Mouse (Mus musculus) urinary bladder, postnatal 14 days (tissue): Measurements from ENCODE around the gene Gm14226.
"Not testable (repeated sequence)": the region's sequence is repeated elsewhere in the genome, so short reads cannot be mapped to it uniquely, and the experiment has no call there.

ENCODE experiments used
- DNase-seq: peaks from one replicate; pipeline ENCODE4 v3.0.0; 2021; ENCODE audit warnings: low spot score

Gene Gm14226

GRCm38 (mm10) chr2:155047452-155048178, 29.5 kb downstream of the Gm14226 start:
- DNase-seq, result no peak

GRCm38 (mm10) chr2:155050108-155050503, 32.0 kb downstream of the Gm14226 start:
- DNase-seq, result no peak

- peak; percentile 96 for DNase-seq
These were observed 32.6 kb downstream of the Gm14226 start for GRCm38 (mm10) chr2:155050504-155051236.

- no peak for DNase-seq
These were observed 33.7 kb downstream of the Gm14226 start for GRCm38 (mm10) chr2:155051622-155052351.

GRCm38 (mm10) chr2:155052681-155053080, 34.6 kb downstream of the Gm14226 start:
- no peak for DNase-seq

DNA sequence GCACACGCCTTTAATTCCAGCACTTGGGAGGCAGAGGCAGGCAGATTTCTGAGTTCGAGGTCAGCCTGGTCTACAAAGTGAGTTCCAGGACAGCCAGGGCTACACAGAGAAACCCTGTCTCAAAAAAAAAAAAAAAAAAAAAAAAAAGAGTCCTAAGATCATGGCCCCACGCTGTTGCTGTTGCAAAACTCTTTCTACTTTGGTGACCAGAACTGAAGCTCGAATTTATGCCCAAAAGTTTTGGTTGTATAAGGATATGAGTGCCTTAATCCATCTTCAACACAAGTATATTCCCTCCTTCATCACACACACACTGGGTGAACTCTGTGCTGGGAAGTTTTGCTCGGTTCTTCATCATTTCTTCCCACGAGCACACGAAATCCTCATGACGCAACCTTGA, 35.4 kb downstream of the Gm14226 start:
- DNase-seq, result not testable (repeated sequence)

GRCm38 (mm10) chr2:155054672-155055071, 36.6 kb downstream of the Gm14226 start:
- DNase-seq, result no peak

DNA sequence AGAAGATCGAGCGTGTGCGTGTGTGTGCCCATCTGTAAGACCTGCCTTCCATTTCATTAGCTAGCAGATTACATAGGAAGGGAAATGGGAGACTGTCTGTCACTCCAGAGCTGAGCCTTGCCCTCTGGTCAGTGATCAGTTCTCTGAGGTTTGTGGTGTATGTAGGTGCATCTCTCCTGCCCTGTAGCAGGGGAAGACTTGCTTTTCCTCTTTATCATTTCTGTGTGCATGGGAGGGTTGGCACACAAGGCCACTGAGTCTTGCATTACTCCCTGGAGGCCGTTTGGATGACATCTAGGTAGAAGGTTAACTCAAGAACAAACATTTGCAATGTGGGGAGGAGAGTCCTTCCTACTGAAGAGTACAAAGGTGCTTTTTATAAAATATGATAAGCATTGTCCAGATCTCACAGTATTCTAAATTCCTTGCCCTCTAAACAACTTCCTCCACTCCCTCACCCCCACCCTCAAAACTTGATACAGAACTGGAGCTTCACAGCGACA, 38.1 kb downstream of the Gm14226 start:
- no peak for DNase-seq

DNA sequence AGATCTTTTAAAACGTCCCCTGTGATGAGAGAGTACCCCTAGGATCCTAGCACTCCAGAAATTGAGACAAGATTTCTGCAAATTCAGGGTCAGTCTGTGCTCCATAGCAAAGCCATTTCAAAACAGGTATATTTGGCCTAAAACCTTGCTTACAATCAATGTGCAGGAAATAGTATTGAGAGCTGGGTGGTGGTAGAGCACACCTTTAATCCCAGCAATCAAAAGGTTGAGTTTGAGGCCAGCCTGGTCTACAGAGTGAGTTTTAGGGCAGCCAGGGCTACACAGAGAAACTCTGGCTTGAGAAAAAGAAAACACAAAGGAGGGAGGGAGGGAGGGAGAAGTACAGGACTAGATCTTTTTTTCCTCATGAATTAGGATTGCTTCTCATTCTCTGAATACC, 39.3 kb downstream of the Gm14226 start:
- DNase-seq, result no peak

DNA sequence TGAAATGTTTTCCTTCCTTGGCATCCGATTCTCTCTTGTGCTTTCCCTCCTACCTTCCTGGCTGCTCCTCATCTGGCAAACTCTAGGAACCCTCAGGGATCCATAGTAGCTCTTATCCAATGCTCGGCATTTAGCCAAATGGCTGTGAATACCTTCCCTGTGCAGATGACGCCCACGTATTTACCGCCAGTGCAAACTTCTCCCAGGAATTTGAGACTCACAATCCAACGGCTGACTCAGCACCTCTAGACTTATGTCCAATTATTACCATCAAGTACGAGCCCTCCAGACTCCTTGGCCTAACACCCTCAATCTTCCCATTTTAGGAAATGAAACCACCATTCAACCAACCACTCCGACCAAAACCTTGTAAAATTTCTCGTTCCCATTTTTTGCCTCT, 53.0 kb downstream of the Gm14226 start:
- no peak for DNase-seq

DNA sequence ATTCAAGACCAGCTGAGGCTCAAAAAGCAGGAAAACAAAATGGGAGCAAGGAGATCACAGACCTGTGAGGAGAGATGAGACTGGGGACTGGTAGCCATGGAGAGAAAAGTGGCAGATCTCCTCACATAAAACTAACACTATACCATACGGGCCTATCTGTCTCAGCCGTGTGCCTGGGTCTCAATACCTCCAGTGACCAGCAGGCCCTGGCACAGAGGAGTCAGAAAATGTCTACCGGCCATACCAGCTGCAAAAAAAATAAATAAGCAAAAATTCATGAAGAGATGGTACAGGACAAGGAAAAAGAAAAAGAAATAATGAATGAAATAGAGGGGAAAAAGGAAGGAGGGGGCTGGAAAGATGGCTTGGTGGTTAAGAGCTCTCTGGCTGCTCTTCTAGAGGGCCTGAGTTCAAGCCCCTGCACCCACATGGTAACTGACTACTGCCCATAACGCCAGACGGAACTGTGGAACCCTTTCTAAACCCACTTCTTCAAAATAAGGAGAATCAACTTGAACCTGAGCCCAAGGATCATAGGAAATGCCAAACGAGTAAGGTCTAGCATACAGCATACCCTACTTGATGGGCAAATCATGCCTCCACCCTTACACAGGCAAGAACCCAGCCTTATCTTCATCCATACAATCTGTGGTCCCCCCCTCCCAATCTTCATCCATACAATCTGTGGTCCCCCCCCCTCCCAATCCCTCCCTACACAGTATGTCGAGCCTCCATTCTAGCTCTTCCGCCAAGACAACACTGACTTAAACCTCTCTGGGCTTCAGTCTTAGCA, 54.5 kb downstream of the Gm14226 start:
- no peak for DNase-seq

DNA sequence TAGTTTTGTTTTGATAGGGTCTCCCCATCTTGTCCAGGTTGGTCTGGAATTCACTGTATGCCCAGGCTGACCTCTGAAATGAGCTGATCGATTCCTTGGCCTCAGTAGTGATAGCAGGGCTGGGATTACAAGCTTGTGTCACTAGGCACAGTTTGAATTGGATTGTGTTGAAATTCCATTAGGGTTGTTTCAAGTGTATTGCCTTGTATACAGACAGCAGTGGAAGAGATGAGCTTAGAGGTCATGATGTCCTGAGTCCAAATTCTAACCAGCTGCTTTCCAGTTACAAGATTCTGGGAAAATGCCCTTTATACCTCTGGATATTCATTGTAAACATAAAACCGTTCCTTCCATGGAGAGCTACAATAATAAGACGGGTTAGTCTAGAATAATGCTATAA, 55.3 kb downstream of the Gm14226 start:
- no peak for DNase-seq

DNA sequence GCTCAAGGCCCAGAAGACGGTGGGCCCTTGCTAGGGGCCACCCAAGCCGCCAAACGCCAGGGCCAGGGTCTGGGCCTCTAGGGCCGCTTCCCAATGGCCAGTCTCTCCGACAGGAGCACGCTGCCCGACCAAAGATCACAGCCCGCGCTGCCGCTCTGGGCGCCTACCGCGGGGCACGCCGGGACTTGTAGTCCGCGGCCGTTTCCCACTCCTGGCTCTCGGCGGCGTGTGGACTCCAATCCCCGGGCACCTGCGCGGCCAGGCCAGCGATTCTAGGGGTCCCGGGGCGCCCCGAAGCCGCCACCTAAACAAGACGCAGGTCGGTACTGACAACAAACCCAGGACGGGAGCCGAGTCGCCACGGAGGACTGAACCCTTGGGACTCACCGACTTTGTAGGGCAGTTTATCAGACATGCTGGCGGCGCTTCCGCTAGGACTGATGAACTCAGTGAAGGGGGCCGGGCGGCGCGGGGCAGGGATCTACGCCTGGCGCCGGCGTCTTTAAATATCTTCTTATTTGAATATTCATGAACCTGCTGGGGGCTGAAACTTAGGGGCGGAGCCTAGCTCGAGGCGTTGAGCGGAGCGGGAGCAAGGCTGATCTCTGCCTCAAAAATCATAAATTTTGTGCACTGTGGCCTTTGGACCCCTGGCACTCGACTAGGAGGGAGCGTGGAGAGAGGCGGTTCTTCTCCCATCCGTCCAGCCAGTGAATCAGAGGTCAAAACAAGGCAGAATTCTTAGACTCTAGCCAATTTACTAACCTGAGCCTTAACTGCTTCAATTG, 56.1 kb downstream of the Gm14226 start, which contains the start of gene Ahcy:
Gene Ahcy (minus strand): TSS at position 520 of the 788 bp plus-strand sequence.
- DNase-seq, result peak; percentile 88

GRCm38 (mm10) chr2:155074766-155075330, 56.8 kb downstream of the Gm14226 start:
- no peak for DNase-seq

DNA sequence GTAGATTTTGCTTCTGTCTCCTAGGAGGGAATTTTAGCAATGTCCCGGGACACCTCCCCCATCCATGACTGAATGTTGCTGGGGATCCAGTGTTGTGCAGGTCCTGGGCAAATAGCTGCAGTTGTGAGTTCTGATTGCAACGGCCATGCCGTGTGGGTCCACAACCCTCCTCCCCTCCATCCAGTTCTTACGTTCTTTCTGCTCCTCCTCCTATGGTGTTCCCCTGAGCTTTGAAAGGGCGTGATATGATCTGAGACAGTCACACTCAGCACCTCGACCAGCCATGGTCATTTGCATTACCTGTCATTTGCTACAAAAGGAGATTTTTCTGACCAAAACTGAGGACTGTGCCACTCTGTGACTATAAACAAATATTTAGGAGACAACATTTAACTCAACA, 57.6 kb downstream of the Gm14226 start:
- DNase-seq, result no peak
